Mouse (Mus musculus): ENCODE measurements around the gene Nt5m. TPM values are rescaled to one million over a fixed set of nuclear protein-coding genes. Genes with fewer than 3 reads are reported as not detected.
A peak's percentile ranks its signal among the peaks of the same experiment; 100 is the strongest.

The Nt5m gene
- total RNA-seq (2021): 10 to 100 TPM; 55.4 to 61.5 TPM
- long read RNA-seq, experiment 1, transcript Nt5m-203 (5 exons, 1,316 nt): minor isoform, 5 of 103 reads
- long read RNA-seq, experiment 1, transcript Nt5m-201 (5 exons, 1,306 nt): major isoform, 83 of 103 reads
- long read RNA-seq, experiment 1, partial matches to known transcripts: 3 of 103 reads
- long read RNA-seq, experiment 1, other reads (novel, unspliced or antisense): 9 of 103 reads
- long read RNA-seq, experiment 2, transcript Nt5m-202 (5 exons, 1,387 nt): minor isoform, 5 of 76 reads
- long read RNA-seq, experiment 2, transcript Nt5m-203 (5 exons, 1,316 nt): minor isoform, 7 of 76 reads
- long read RNA-seq, experiment 2, transcript Nt5m-201 (5 exons, 1,306 nt): major isoform, 51 of 76 reads
- long read RNA-seq, experiment 2, partial matches to known transcripts: 3 of 76 reads
- long read RNA-seq, experiment 2, other reads (novel, unspliced or antisense): 10 of 76 reads

- intact Hi-C loops (cut with DNase I): no loop called here
- DNase-seq (ENCODE audit: low spot score in 2 of 2): peak; percentile 94 to 95
These were observed at the start of gene Nt5m for GRCm38 (mm10) chr11:59839008-59839458. TSS of gene Nt5m (plus strand) at chr11:59839447.

- no peak for DNase-seq (ENCODE audit: low spot score in 2 of 2)
- intact Hi-C loops (cut with DNase I): no loop called here
These were observed 45.9 kb upstream of the Nt5m start for GRCm38 (mm10) chr11:59793390-59793789.

GRCm38 (mm10) chr11:59800412-59800811 lies 38.8 kb upstream of the Nt5m start:
- no peak for DNase-seq (ENCODE audit: low spot score in 2 of 2)
- intact Hi-C loops (cut with DNase I): no loop called here

- intact Hi-C loops (cut with DNase I): no loop called here
- no peak for DNase-seq (ENCODE audit: low spot score in 2 of 2)
These were observed 37.4 kb upstream of the Nt5m start for GRCm38 (mm10) chr11:59801881-59802280.

- intact Hi-C loops (cut with DNase I): no loop called here
- no peak for DNase-seq (ENCODE audit: low spot score in 2 of 2)
These were observed 35.7 kb upstream of the Nt5m start for GRCm38 (mm10) chr11:59803516-59803915.

- intact Hi-C loops (cut with DNase I): no loop called here
- no peak for DNase-seq (ENCODE audit: low spot score in 2 of 2)
These were observed 34.7 kb upstream of the Nt5m start for GRCm38 (mm10) chr11:59804409-59805110.

GRCm38 (mm10) chr11:59805256-59805655 lies 34.0 kb upstream of the Nt5m start:
- intact Hi-C loops (cut with DNase I): no loop called here
- DNase-seq (ENCODE audit: low spot score in 2 of 2): no peak

GRCm38 (mm10) chr11:59805656-59806055 lies 33.6 kb upstream of the Nt5m start:
- intact Hi-C loops (cut with DNase I): no loop called here
- no peak for DNase-seq (ENCODE audit: low spot score in 2 of 2)

- DNase-seq (ENCODE audit: low spot score in 2 of 2): no peak
- intact Hi-C loops (cut with DNase I): no loop called here
These were observed 30.9 kb upstream of the Nt5m start for GRCm38 (mm10) chr11:59808170-59808960.

GRCm38 (mm10) chr11:59809071-59809669 lies 30.1 kb upstream of the Nt5m start:
- peak in 1 of 2 experiments; percentile 40 for DNase-seq (ENCODE audit: low spot score in 2 of 2)
- intact Hi-C loops (cut with DNase I): no loop called here

GRCm38 (mm10) chr11:59809670-59810474 lies 29.4 kb upstream of the Nt5m start, which contains the start of gene Flcn:
TSS of gene Flcn (minus strand) at chr11:59810016.
- DNase-seq (ENCODE audit: low spot score in 2 of 2): peak; percentile 78 to 85
- intact Hi-C loops (cut with DNase I): no loop called here

- intact Hi-C loops (cut with DNase I): no loop called here
- no peak for DNase-seq (ENCODE audit: low spot score in 2 of 2)
These were observed 28.6 kb upstream of the Nt5m start for GRCm38 (mm10) chr11:59810480-59811158.

GRCm38 (mm10) chr11:59811211-59811610 lies 28.0 kb upstream of the Nt5m start:
- DNase-seq (ENCODE audit: low spot score in 2 of 2): no peak
- intact Hi-C loops (cut with DNase I): no loop called here

GRCm38 (mm10) chr11:59813276-59813675 lies 26.0 kb upstream of the Nt5m start:
- intact Hi-C loops (cut with DNase I): no loop called here
- DNase-seq (ENCODE audit: low spot score in 2 of 2): no peak

- no peak for DNase-seq (ENCODE audit: low spot score in 2 of 2)
- intact Hi-C loops (cut with DNase I): no loop called here
These were observed 24.9 kb upstream of the Nt5m start for GRCm38 (mm10) chr11:59814311-59814710.

- DNase-seq (ENCODE audit: low spot score in 2 of 2): no peak
- intact Hi-C loops (cut with DNase I): no loop called here
These were observed 24.3 kb upstream of the Nt5m start for GRCm38 (mm10) chr11:59814936-59815335.

GRCm38 (mm10) chr11:59815482-59816065 lies 23.7 kb upstream of the Nt5m start:
- no peak for DNase-seq (ENCODE audit: low spot score in 2 of 2)
- intact Hi-C loops (cut with DNase I): no loop called here

GRCm38 (mm10) chr11:59817916-59818315 lies 21.3 kb upstream of the Nt5m start:
- intact Hi-C loops (cut with DNase I): no loop called here
- no peak for DNase-seq (ENCODE audit: low spot score in 2 of 2)

Data from left cerebral cortex, postnatal 14 days (tissue).